Mouse (Mus musculus): Measurements from ENCODE around the gene Atxn1. TPM values are rescaled to one million over a fixed set of nuclear protein-coding genes. Genes with fewer than 3 reads are reported as not detected.

The Atxn1 gene
- total and polyA plus RNA-seq, 3 experiments: 8.0 to 13.1 (median 9.7) TPM

GRCm38 (mm10) chr13:45623846-45624245, 341.0 kb downstream of the Atxn1 start:
- H3K27me3 ChIP-seq (replicated peaks): no peaks in the 10 kb centered on the region
- peak overlapping the region; percentile 88 for H3K27ac ChIP-seq (ENCODE audit: insufficient read depth, low read depth)
- H3K4me3 ChIP-seq (replicated peaks in 1 of 3; ENCODE audit: low read depth in 2 of 3, low read length in 2 of 3, poor library complexity in 1 of 3): no peak overlapping the region
- dilution Hi-C loops (cut with MboI; ENCODE audit: extremely low pct_ligation_motif_present, extremely low pct_unique_long_range_greater_than_20kb, low sequenced_read_pairs) (no loop called here), in situ Hi-C loops (cut with MboI; ENCODE audit: low pct_ligation_motif_present, low pct_unique_long_range_greater_than_20kb, low sequenced_read_pairs) (no loop called here)
- H3K9ac ChIP-seq (ENCODE audit: insufficient read depth, low read depth): no peak overlapping the region
- peaks cover 9% of the 10 kb centered on the region for H3K9me3 ChIP-seq (replicated peaks; ENCODE audit: low read length)
- no peak for TF ChIP-seq NELFE (IDR thresholded peaks at IDR 0.05; ENCODE audit: low read depth, low read length)
- TF ChIP-seq GABPA (IDR thresholded peaks at IDR 0.05; ENCODE audit: insufficient replicate concordance, low read depth, low read length): no peak
- no peak for TF ChIP-seq POLR2AphosphoS2 (IDR thresholded peaks at IDR 0.05; ENCODE audit: low read depth, low read length)
- TF ChIP-seq ELF1 (IDR thresholded peaks at IDR 0.05; ENCODE audit: low read depth, low read length): no peak
- peak; percentile 100 for TF ChIP-seq JUND (conservative IDR thresholded peaks at IDR 0.05; ENCODE audit: low read depth, low read length)
- TF ChIP-seq POLR2A (IDR thresholded peaks at IDR 0.05; ENCODE audit: low read depth, low read length): no peak
- 0 out of 2 replicates have a peak, but pooled peaks have one; percentile 18 for TF ChIP-seq MYC (IDR thresholded peaks at IDR 0.05; ENCODE audit: low read depth, low read length)
- TF ChIP-seq BHLHE40 (IDR thresholded peaks at IDR 0.05; ENCODE audit: low read depth, low read length): 0 out of 2 replicates have a peak, but pooled peaks have one; percentile 49
- no peak for TF ChIP-seq USF2 (conservative IDR thresholded peaks at IDR 0.05; ENCODE audit: low read depth, low read length)
- TF ChIP-seq CHD1 (IDR thresholded peaks at IDR 0.05; ENCODE audit: low read depth, low read length): no peak
- TF ChIP-seq PAX5 (IDR thresholded peaks at IDR 0.05; ENCODE audit: low read length): no peak
- 0 out of 2 replicates have a peak, but pooled peaks have one; percentile 15 for TF ChIP-seq HCFC1 (IDR thresholded peaks at IDR 0.05; ENCODE audit: low read depth, low read length)
- peak; percentile 62; the same call in 1 of the 2 replicates for TF ChIP-seq MAX (IDR thresholded peaks at IDR 0.05; ENCODE audit: low read length)
- peak; percentile 83 for TF ChIP-seq EP300 (IDR thresholded peaks at IDR 0.05; ENCODE audit: low read length)
- TF ChIP-seq CTCF (conservative IDR thresholded peaks at IDR 0.05 in 1 of 2, IDR thresholded peaks at IDR 0.05 in 1 of 2; ENCODE audit: low read depth in 2 of 2, low read length in 2 of 2): no peak
- TF ChIP-seq MEF2A (IDR thresholded peaks at IDR 0.05; ENCODE audit: borderline replicate concordance, low read depth, low read length): peak; percentile 72; the same call in 1 of the 2 replicates
- 0 out of 2 replicates have a peak, but pooled peaks have one; percentile 41 for TF ChIP-seq RCOR1 (conservative IDR thresholded peaks at IDR 0.05; ENCODE audit: low read depth, low read length)
- TF ChIP-seq ZNF384 (IDR thresholded peaks at IDR 0.05; ENCODE audit: low read depth, low read length): no peak
- TF ChIP-seq ZMIZ1 (IDR thresholded peaks at IDR 0.05; ENCODE audit: low read depth, low read length): no peak
- no peak for TF ChIP-seq MXI1 (IDR thresholded peaks at IDR 0.05; ENCODE audit: low read depth, low read length)
- TF ChIP-seq NRF1 (IDR thresholded peaks at IDR 0.05; ENCODE audit: low read depth, low read length): peak; percentile 17; the same call in 1 of the 2 replicates
- TF ChIP-seq MAZ (IDR thresholded peaks at IDR 0.05; ENCODE audit: low read depth, low read length): no peak
- no peak for TF ChIP-seq UBTF (IDR thresholded peaks at IDR 0.05; ENCODE audit: low read depth, low read length)
- no peak for TF ChIP-seq CHD2 (IDR thresholded peaks at IDR 0.05; ENCODE audit: low read length)
- no peak for TF ChIP-seq ZC3H11A (IDR thresholded peaks at IDR 0.05; ENCODE audit: low read depth, low read length)
- TF ChIP-seq TBP (conservative IDR thresholded peaks at IDR 0.05; ENCODE audit: low read depth, low read length): no peak
- TF ChIP-seq SIN3A (IDR thresholded peaks at IDR 0.05; ENCODE audit: low read length): no peak
- TF ChIP-seq ZKSCAN1 (IDR thresholded peaks at IDR 0.05; ENCODE audit: borderline replicate concordance, low read depth, low read length): no peak
- no peak; the same call in 1 of the 2 replicates for TF ChIP-seq TCF12 (IDR thresholded peaks at IDR 0.05; ENCODE audit: low read depth, low read length)
- peak; percentile 99 for TF ChIP-seq MAFK (IDR thresholded peaks at IDR 0.05; ENCODE audit: insufficient replicate concordance, low read length)
- peak; percentile 78 for TF ChIP-seq IRF4 (IDR thresholded peaks at IDR 0.05; ENCODE audit: low read depth, low read length)
- no peak for TF ChIP-seq USF1 (IDR thresholded peaks at IDR 0.05; ENCODE audit: low read depth, low read length)
- TF ChIP-seq ETS1 (conservative IDR thresholded peaks at IDR 0.05; ENCODE audit: low read depth, low read length): peak; percentile 100
- no peak for TF ChIP-seq SMC3 (IDR thresholded peaks at IDR 0.05; ENCODE audit: low read depth, low read length)
- no peak for TF ChIP-seq E2F4 (IDR thresholded peaks at IDR 0.05; ENCODE audit: insufficient replicate concordance, low read depth, low read length)
- no peak for TF ChIP-seq KAT2A (IDR thresholded peaks at IDR 0.05; ENCODE audit: insufficient replicate concordance, low read length)
- TF ChIP-seq JUN (IDR thresholded peaks at IDR 0.05; ENCODE audit: insufficient read depth, low read depth, low read length): peak; percentile 100
- TF ChIP-seq RAD21 (IDR thresholded peaks at IDR 0.05; ENCODE audit: low read depth, low read length): no peak
- DNase-seq (ENCODE audit: extremely low read depth): peak; percentile 89
- peaks cover 0 to 8% of the 10 kb centered on the region in 2 experiments; a peak in 1 of 4 replicates for H3K4me1 ChIP-seq (ENCODE audit: control insufficient read depth in 1 of 2, insufficient read depth in 2 of 2)
- H3K4me2 ChIP-seq (ENCODE audit: insufficient read depth, low read depth, poor library complexity, severe bottlenecking): no peak overlapping the region
- peaks cover 25 to 91% of the 10 kb centered on the region in 2 experiments for H3K36me3 ChIP-seq (replicated peaks in 1 of 2; ENCODE audit: control insufficient read depth in 1 of 2, insufficient read depth in 1 of 2, low read length in 1 of 2)
- no peaks in the 10 kb centered on the region for H3K79me2 ChIP-seq (replicated peaks; ENCODE audit: control insufficient read depth, extremely low read depth, insufficient read depth, poor library complexity, severe bottlenecking)
